Mouse (Mus musculus): ENCODE data around the gene Fam155a. TPM values are rescaled to one million over a fixed set of nuclear protein-coding genes. Genes with fewer than 3 reads are reported as not detected.

Gene Fam155a
- polyA plus RNA-seq, 1 experiment from 2014 or later, result 1.0 TPM

- H3K4me3 ChIP-seq, result no peak overlapping the region
- H3K27me3 ChIP-seq, result no peaks in the 10 kb centered on the region
- H3K4me1 ChIP-seq, result no peaks in the 10 kb centered on the region; the same call in 1 of the 2 replicates
- no peaks in the 10 kb centered on the region for H3K36me3 ChIP-seq
- no peak for ATAC-seq (ENCODE audit: insufficient number of reproducible peaks, insufficient read depth, low FRiP score, low TSS enrichment, low read depth)
- 46% methylated on average over 10 of the region's 10 CpGs for WGBS
- no peak overlapping the region for H3K27ac ChIP-seq
- H3K4me2 ChIP-seq, result no peak overlapping the region
- H3K9me3 ChIP-seq, result no peaks in the 10 kb centered on the region
- H3K9ac ChIP-seq, result no peak overlapping the region
Observed at GRCm38 (mm10) chr8:9335285-9335932, 435.6 kb downstream of the Fam155a start.

- ATAC-seq (ENCODE audit: insufficient number of reproducible peaks, insufficient read depth, low FRiP score, low TSS enrichment, low read depth), result no peak
- 75% methylated on average over 2 of the region's 2 CpGs for WGBS
Observed at GRCm38 (mm10) chr8:9332766-9333165, 438.2 kb downstream of the Fam155a start.

GRCm38 (mm10) chr8:9309456-9309855, 461.5 kb downstream of the Fam155a start:
- no peaks in the 10 kb centered on the region for H3K27me3 ChIP-seq
- no peak for ATAC-seq (ENCODE audit: insufficient number of reproducible peaks, insufficient read depth, low FRiP score, low TSS enrichment, low read depth)
- H3K4me1 ChIP-seq, result no peaks in the 10 kb centered on the region
- H3K27ac ChIP-seq, result no peak overlapping the region
- no peak overlapping the region for H3K4me3 ChIP-seq
- H3K36me3 ChIP-seq, result no peaks in the 10 kb centered on the region
- no peak overlapping the region for H3K4me2 ChIP-seq
- no peaks in the 10 kb centered on the region for H3K9me3 ChIP-seq
- WGBS, result 35% methylated on average over 8 of the region's 8 CpGs
- H3K9ac ChIP-seq, result no peak overlapping the region

More at GRCm38 (mm10) chr8:9332766-9333165, 438.2 kb downstream of the Fam155a start:
- Histone ChIP-seq H3K36me3 (no peaks in the 10 kb centered on the region), H3K4me2 (no peak overlapping the region), H3K27ac (no peak overlapping the region), H3K9me3 (no peaks in the 10 kb centered on the region), H3K4me1 (no peaks in the 10 kb centered on the region; the same call in 1 of the 2 replicates), H3K9ac (no peak overlapping the region), H3K4me3 (no peak overlapping the region), H3K27me3 (no peaks in the 10 kb centered on the region)

GRCm38 (mm10) chr8:9303526-9304135, 467.3 kb downstream of the Fam155a start:
- no peaks in the 10 kb centered on the region for H3K36me3 ChIP-seq
- ATAC-seq (ENCODE audit: insufficient number of reproducible peaks, insufficient read depth, low FRiP score, low TSS enrichment, low read depth), result no peak
- WGBS, result 69% methylated on average over 6 of the region's 6 CpGs
- H3K4me1 ChIP-seq, result no peaks in the 10 kb centered on the region
- no peak overlapping the region for H3K4me3 ChIP-seq
- no peak overlapping the region for H3K4me2 ChIP-seq
- no peaks in the 10 kb centered on the region for H3K9me3 ChIP-seq
- no peak overlapping the region for H3K9ac ChIP-seq
- no peak overlapping the region for H3K27ac ChIP-seq
- H3K27me3 ChIP-seq, result no peaks in the 10 kb centered on the region

- 74% methylated on average over 2 of the region's 2 CpGs for WGBS
Observed at GRCm38 (mm10) chr8:9295046-9295445, 475.9 kb downstream of the Fam155a start.

GRCm38 (mm10) chr8:9292532-9292931, 478.4 kb downstream of the Fam155a start:
- no peak overlapping the region for H3K4me2 ChIP-seq
- H3K9me3 ChIP-seq, result no peaks in the 10 kb centered on the region
- H3K4me1 ChIP-seq, result no peaks in the 10 kb centered on the region
- no peak overlapping the region for H3K27ac ChIP-seq
- H3K4me3 ChIP-seq, result no peak overlapping the region
- H3K36me3 ChIP-seq, result no peaks in the 10 kb centered on the region
- no peak for ATAC-seq (ENCODE audit: insufficient number of reproducible peaks, insufficient read depth, low FRiP score, low TSS enrichment, low read depth)
- 63% methylated on average over 2 of the region's 2 CpGs for WGBS
- H3K9ac ChIP-seq, result no peak overlapping the region
- H3K27me3 ChIP-seq, result no peaks in the 10 kb centered on the region

More at GRCm38 (mm10) chr8:9295046-9295445, 475.9 kb downstream of the Fam155a start:
- Histone ChIP-seq H3K4me2 (no peak overlapping the region), H3K9ac (no peak overlapping the region), H3K4me3 (no peak overlapping the region), H3K36me3 (no peaks in the 10 kb centered on the region), H3K27ac (no peak overlapping the region), H3K9me3 (no peaks in the 10 kb centered on the region), H3K27me3 (no peaks in the 10 kb centered on the region), H3K4me1 (no peaks in the 10 kb centered on the region)
- no peak for ATAC-seq (ENCODE audit: insufficient number of reproducible peaks, insufficient read depth, low FRiP score, low TSS enrichment, low read depth)

- H3K27me3 ChIP-seq, result no peaks in the 10 kb centered on the region
- no peak overlapping the region for H3K4me2 ChIP-seq
- H3K9me3 ChIP-seq, result no peaks in the 10 kb centered on the region
- H3K4me3 ChIP-seq, result no peak overlapping the region
- ATAC-seq (ENCODE audit: insufficient number of reproducible peaks, insufficient read depth, low FRiP score, low TSS enrichment, low read depth), result no peak
- no peak overlapping the region for H3K27ac ChIP-seq
- no peaks in the 10 kb centered on the region for H3K4me1 ChIP-seq
- H3K36me3 ChIP-seq, result no peaks in the 10 kb centered on the region
- no peak overlapping the region for H3K9ac ChIP-seq
- 54% methylated on average over 8 of the region's 8 CpGs for WGBS
Observed at GRCm38 (mm10) chr8:9288015-9288729, 482.8 kb downstream of the Fam155a start.

GRCm38 (mm10) chr8:9274117-9274516, 496.8 kb downstream of the Fam155a start:
- H3K27ac ChIP-seq, result no peak overlapping the region
- H3K4me3 ChIP-seq, result no peak overlapping the region
- WGBS, result 79% methylated on average over 8 of the region's 8 CpGs
- H3K9ac ChIP-seq, result no peak overlapping the region
- H3K9me3 ChIP-seq, result no peaks in the 10 kb centered on the region
- no peak for ATAC-seq (ENCODE audit: insufficient number of reproducible peaks, insufficient read depth, low FRiP score, low TSS enrichment, low read depth)
- H3K27me3 ChIP-seq, result no peaks in the 10 kb centered on the region
- no peaks in the 10 kb centered on the region for H3K4me1 ChIP-seq
- no peak overlapping the region for H3K4me2 ChIP-seq
- no peaks in the 10 kb centered on the region for H3K36me3 ChIP-seq

- 88% methylated on average over 8 of the region's 8 CpGs for WGBS
- Histone ChIP-seq H3K4me3 (no peak overlapping the region), H3K9ac (no peak overlapping the region), H3K36me3 (no peaks in the 10 kb centered on the region), H3K4me1 (no peaks in the 10 kb centered on the region), H3K27ac (no peak overlapping the region), H3K27me3 (no peaks in the 10 kb centered on the region), H3K4me2 (no peak overlapping the region), H3K9me3 (no peaks in the 10 kb centered on the region)
- ATAC-seq (ENCODE audit: insufficient number of reproducible peaks, insufficient read depth, low FRiP score, low TSS enrichment, low read depth), result no peak
Observed at GRCm38 (mm10) chr8:9264378-9264777, 506.6 kb downstream of the Fam155a start.

- Histone ChIP-seq H3K9ac (0 out of 2 replicates have a peak overlapping the region, but pooled peaks have one; percentile 0), H3K36me3 (no peaks in the 10 kb centered on the region), H3K27me3 (no peaks in the 10 kb centered on the region), H3K4me1 (no peaks in the 10 kb centered on the region), H3K4me2 (no peak overlapping the region), H3K4me3 (no peak overlapping the region), H3K27ac (no peak overlapping the region), H3K9me3 (no peaks in the 10 kb centered on the region)
- 47% methylated on average over 8 of the region's 8 CpGs for WGBS
- ATAC-seq (ENCODE audit: insufficient number of reproducible peaks, insufficient read depth, low FRiP score, low TSS enrichment, low read depth), result no peak
Observed at GRCm38 (mm10) chr8:9261527-9261926, 509.4 kb downstream of the Fam155a start.

- H3K4me2 ChIP-seq, result no peak overlapping the region
- no peak overlapping the region for H3K27ac ChIP-seq
- H3K36me3 ChIP-seq, result no peaks in the 10 kb centered on the region
- WGBS, result 89% methylated on average over 5 of the region's 5 CpGs
- no peak for ATAC-seq (ENCODE audit: insufficient number of reproducible peaks, insufficient read depth, low FRiP score, low TSS enrichment, low read depth)
- H3K4me3 ChIP-seq, result no peak overlapping the region
- no peaks in the 10 kb centered on the region for H3K4me1 ChIP-seq
- no peak overlapping the region for H3K9ac ChIP-seq
- H3K9me3 ChIP-seq, result no peaks in the 10 kb centered on the region
- H3K27me3 ChIP-seq, result no peaks in the 10 kb centered on the region
Observed at GRCm38 (mm10) chr8:9255316-9255715, 515.6 kb downstream of the Fam155a start.

- Histone ChIP-seq H3K9me3 (no peaks in the 10 kb centered on the region), H3K4me2 (no peak overlapping the region), H3K36me3 (no peaks in the 10 kb centered on the region), H3K4me3 (no peak overlapping the region), H3K4me1 (no peaks in the 10 kb centered on the region), H3K27ac (no peak overlapping the region), H3K9ac (no peak overlapping the region), H3K27me3 (no peaks in the 10 kb centered on the region)
- ATAC-seq (ENCODE audit: insufficient number of reproducible peaks, insufficient read depth, low FRiP score, low TSS enrichment, low read depth), result no peak
- WGBS, result 68% methylated on average over 4 of the region's 4 CpGs
Observed at GRCm38 (mm10) chr8:9252991-9253390, 518.0 kb downstream of the Fam155a start.
